Mouse (Mus musculus) right cerebral cortex, adult 2 months (tissue): ENCODE results near the gene Pgs1.

Experiments
- DNase-seq, 2 experiments: peaks; one replicate each; pipeline ENCODE4 v3.0.0; 2021 to 2022; ENCODE audit warnings: low spot score in 2 of 2

Pgs1 gene

DNA sequence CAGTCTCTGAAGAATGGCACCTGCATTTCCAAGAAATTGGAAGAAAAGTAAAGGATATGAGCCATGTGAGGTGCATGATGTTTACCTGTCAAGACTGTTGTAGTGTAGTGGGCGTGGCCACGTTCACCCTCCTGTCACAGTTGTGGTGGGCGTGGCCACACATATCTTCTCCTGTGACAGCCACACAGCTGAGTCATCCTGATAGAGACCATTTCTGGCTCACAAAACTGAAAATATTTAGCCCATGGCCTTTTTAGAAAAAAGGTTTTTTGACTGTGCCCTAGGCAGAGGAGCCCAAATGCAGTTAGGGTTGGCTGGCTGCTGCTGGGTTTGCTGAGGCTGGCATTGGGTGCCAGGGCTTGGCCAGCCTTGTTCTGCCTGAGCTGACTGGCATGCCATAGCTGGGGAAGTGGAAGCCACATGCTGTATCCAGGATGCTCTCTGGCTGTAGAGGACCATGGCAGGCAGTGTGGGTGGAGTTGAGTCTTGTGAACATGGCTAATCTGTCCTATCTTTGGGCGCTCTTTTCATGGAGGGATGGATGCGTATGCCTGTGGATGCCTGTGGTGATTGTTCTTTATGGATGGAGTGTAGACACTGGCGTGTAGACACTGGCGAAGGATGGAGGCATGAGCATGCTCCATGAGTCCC, 14.6 kb downstream of the Pgs1 start:
- no peak for DNase-seq

DNA sequence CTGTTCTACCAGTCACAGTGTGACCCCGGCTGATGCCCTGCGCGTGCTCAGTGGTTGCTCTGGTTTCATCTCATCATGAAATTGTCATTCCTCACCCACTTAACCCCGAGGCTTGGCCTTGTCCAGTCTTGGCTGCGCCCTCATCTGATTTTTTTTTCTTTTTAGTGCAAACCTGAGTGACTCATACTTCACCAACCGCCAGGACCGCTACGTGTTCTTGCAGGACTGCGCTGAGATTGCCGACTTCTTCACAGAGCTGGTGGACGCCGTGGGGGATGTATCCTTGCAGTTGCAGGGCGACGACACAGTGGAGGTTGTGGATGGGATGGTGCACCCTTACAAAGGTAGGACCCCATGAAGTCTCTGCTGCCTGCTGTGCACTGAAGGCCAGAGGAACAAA, 17.1 kb downstream of the Pgs1 start:
- no peak for DNase-seq

DNA sequence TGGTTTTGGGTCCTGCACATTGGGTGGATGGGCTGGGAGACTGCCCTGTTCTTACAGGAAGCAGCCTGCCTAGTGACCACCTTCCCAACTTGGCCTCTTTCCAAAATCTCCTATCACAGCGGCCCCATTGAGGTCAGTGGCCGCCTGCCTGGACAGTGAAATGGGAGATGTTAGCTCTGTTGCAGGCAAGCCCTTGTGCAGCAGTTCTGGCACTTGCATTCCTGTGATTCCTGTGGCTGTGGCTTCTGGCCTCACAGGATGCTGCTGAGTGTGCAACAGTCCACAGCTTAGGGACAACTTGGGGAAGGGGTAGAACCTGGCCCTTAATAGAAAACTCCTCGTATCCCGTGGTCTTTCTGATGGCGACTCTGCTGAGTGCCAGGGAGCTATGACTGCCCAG, 17.6 kb downstream of the Pgs1 start:
- DNase-seq = no peak

DNA sequence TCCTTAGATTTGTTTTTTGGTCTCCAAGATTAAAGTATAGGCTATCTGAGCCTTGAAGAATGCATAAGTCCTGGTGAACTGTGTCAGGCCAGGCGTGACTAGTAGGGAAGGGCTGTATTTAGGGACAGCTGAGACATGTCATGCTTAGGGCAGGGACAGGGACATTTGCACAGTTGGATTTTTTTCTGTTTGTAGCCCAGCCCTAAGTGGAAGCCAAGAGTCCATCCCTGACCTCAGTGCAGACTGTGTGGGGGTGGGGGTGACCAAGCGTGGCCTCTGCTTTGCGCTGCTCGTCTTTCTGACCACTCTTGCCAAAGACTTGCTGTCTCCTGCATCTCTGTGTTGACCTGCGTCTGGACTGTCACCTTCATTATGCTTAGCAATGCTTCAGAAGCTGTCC, 18.1 kb downstream of the Pgs1 start:
- DNase-seq = no peak

DNA sequence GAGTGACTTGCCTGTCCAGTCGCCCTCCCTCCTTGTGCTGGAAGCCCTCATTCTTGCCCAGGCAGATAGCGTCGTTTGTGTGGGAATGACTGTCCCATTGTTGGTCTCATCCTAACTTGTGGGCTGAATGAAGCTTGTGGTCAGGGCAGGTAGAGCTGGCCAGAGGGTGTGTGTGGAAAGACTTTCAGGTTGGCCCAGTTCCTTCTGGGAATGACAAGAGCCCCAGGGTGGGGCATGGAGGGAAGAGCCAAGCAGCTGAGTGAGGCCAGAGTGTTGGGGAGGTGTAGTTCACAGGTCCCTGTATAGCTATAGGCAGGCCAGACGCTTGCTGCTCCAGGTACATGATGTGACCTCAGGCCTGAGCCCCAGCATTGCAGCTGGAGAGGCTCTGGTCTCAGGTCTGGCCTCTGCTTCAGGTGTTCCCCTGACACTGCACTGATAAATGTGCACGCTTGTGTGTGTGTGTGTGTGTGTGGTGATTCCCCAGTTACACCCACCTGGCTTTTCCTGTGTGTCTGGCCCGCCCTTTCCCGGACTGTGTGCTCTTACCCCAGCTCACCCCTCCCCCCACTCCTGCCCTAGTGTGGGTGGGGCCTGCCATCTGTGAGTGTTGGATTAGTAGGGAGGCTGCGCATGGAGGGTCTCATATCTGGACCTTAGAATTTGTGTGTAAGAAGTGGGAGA, 21.5 kb downstream of the Pgs1 start:
- DNase-seq = no peak

DNA sequence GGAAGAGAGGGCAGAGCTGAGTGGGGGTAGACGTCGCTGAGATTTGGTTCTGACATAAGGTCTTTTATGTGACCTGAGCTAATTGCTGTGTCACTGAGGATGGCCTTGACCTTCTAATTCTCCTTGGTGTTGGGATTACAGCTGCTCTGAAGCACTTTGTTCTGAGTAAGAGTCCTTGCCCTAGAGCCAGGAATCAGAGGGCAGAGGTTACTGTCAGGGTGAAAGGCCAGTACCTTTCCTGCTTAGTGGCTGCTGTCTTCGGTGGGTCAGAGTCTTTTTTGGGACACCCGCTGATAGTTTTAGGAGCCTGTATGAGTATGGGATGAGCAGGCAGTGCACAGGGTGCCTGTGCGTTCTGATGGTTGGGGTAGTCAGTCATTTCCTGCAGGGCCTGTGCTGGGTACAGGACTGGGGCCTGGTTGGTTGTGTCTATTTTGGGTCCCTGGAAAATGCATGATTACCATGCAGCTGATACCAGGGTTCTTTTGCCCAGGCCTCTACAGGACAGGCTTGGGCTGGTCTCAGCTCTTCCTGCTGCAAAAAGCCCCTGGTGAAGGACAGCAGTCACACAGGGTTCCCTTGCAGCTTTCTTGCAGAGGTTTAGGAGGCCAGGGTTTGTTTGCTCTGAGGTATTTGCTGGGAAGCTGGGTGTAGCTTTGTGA, 22.2 kb downstream of the Pgs1 start:
- no peak for DNase-seq

DNA sequence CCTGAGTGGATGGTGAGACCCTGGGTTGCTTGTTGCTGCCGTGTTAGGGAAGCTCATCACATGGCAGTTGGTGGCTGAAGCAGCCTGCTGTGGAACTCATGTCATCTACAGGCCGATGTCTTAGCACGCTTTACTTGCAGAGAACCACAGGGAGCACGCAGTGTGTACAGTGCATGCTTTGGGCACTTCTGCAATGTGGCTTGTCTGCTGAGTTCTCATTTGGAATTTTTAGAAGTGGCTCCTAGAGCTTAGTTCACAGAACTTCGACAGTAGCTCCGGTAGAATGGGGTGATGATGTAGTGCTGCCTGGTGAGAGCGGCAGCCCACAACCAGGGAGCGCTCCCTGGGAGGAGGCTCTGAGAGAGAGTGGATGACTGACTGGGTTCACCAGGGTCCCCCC, 22.8 kb downstream of the Pgs1 start:
- no peak for DNase-seq

DNA sequence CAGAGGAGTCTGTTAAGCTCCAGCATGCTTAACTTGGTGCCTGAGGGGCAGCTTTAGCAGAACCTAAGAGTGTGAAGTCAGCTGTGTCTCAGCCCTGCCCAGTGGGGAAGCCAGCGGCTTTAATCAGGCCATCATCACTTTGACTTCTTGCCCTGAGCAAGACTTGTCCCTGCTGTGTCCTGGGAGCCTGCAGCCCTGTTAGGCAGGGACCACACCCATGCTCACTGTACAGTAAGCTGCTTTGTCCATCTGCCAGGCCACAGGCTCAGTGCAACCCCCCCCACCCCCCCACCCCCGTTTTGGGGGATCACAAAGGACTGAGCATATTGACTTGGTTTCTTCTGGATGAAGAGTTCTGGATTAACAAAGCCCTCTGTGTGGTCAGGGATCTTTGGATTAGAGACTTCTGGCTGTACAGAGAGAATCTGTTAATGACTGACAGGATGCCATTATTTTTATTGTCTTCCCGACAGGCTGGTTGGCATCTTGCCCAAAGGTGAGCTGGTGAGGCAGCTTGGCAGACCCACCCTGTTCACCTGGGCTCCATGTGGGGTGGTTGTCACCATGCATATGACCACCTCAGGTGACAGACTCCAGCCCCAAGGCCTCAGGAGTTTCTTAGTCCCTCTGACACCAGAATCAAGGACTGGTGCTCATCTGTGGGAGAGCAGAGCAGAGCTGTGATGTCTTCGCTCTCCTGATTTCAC, 23.9 kb downstream of the Pgs1 start:
- DNase-seq = no peak

DNA sequence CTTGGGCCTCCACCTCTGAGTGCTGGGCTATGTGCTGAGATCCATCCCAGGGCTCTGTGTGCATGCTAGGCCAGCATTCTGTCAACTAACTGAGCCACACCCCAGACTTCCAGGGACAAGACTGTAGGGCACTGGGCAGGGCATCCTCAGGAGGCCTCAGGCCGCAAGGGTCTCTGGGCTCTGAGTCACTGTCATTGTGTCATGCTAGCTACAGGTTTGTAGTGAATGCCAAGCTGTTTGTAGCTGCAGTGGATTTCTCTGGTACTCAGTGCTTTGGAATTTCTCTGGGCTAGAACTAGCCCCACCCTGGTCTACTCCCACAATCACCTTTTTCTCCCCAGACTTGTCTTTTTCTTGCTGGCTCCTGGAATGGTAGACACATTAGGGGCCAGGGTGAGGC, 26.5 kb downstream of the Pgs1 start:
- no peak for DNase-seq

DNA sequence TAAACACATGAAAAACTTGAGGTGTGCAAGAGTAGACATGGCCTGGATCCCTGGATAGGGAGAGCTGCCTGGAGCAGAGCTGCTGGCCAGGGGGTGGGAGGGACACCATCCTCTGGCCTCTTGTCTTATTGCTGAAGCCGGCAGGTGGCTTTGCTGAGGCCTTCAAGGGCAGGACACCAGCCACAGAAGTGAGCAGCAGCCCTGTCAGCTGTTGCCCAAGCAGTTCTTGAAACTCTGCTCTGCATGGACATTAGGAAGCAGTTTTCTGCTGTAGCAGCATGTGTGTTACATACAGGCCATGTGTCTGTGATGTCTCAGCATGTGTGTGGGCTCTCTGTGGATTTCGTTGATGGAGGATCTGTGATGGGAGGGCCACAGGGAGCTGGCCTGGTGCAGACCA, 27.2 kb downstream of the Pgs1 start:
- DNase-seq = no peak

DNA sequence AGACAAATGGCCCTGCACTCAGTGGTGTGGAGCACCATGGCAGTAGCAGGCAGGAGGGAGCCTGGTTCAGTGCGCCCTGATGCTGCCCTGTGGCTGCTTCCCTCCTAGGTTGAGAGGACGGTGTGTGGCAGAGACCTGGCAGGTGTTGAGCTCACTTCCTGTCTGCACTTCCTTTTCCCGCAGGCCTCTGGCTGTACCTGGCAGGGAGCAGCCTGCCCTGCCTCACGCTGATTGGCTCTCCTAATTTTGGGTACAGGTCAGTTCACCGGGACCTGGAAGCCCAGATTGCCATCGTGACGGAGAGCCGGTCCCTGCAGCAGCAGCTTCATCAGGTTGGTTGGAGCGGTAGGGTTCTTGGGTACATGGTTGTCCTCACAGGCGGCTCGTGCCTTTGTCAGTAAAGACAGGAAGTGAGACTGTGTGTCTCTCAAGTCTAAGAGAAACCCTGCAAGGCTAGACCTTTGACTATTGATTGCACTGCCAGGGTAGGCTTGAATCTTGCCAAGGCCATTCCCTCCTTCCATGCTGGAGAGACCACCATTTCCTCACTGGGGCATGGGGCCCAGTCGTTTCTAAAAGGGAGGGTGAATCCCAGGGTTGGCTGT, 28.4 kb downstream of the Pgs1 start:
- no peak for DNase-seq

DNA sequence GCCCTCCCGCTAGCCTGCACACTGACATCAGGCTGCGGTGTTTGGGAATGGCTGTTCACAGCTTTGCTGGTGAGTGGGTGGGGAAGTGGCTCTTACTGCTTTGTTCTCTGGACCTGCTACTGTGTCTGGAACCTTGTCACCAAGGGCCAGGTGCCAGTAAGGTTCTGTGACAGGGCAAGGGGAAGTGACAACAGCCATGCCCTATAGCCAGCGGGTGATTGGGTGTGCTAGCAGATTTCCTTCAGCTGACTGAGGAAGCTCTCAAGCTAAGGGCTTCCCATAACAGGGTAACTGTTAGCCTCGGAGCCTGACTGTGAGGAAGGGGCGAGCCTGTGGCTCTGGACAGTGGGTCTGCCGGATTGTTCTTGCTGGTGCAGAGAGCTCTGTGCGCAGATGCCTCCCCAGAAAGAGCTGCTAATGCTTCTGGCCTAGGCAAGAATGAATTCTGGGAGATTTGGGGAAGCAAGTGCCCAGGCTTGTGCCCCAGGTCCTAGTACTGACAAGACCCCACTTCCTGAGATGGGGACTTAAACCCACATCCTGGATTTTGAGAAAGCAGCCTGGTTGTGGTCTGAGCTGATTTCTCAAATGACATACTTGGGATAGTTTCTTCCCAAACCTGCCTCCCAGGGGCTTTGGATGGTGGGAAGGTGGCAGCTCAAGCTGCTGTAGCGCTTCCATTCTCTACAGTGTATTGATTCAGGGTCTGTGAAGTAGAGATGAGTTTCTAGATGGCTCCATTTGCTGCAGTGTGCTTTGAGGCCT, 29.5 kb downstream of the Pgs1 start:
- DNase-seq = no peak

DNA sequence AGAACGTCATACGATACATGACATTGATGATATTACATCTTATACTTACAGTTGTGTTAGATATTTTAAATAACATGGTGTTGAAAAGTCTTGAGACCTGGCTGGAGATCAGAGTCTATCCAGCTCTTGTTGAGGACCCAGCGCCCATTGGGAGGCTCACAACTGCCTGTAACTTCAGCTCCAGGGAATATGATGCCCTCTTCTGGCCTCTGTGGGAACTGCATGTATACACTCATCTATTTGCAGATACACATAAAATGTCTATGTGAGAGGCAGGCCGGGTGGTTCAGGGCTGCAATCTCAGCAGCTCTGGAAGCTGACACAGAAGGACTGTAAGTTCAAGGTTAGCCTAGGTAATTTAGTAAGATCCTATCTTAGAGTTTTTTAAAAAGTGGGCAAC, 32.2 kb downstream of the Pgs1 start:
- no peak for DNase-seq

DNA sequence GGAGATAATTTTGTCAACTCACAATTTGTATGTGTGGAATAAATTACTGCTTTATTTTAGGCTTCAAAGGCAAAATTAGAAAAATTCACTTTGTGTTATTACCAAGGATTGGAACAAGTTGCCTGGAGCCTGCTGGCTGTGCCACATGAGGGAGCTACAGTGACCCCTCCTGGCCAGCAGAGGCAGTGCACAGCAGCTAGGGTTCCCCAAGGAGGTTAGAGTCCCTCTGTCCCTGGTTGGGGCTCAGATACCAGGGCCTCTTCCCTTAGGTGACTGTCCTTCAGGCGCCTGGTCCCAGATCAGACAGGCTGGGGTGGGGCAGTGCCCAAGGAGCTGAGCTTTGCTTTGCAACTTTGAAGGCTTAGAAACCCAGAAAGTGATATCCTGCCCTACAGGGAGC, 35.7 kb downstream of the Pgs1 start:
- DNase-seq = peak; percentile 75 to 84

DNA sequence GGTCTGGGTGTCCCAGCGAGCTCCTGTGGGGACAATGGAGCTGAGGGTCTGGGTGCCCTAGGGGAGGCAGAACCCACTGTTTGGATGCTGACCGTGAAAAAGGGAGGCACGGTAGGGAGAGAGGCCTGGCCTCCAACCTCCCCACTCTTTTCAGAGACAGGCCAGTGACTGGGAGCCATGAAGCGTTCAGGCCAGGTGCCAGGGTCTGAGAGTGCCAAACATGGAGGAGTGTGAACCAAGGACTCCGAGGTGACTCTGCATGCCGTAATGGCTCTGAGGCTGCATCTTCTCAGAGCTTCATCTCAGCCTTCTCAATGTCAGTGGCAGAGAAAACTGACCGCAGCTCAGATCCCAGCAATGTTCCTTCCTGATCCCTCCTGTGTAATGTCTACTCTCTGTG, 37.4 kb downstream of the Pgs1 start:
- DNase-seq = no peak

DNA sequence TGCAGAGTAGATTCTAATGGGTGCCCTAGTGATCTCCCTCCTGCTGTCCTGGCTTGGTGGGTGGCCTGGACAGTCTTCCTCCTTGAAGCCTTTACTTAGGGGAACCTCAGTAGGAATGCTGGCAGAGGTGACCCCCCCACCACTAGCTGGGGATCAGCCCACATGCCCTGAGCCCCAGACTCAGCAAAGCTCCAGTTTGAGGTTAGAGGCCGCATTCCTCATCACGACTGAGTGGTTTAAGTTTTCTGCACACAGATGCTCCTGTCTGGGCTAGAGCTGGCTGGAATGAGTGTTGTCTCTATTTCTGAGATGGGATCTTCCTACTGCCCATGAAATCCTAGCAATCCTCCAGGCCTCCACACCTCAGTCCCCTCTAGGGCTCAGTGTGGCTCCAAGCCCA, 38.0 kb downstream of the Pgs1 start:
- DNase-seq = no peak

DNA sequence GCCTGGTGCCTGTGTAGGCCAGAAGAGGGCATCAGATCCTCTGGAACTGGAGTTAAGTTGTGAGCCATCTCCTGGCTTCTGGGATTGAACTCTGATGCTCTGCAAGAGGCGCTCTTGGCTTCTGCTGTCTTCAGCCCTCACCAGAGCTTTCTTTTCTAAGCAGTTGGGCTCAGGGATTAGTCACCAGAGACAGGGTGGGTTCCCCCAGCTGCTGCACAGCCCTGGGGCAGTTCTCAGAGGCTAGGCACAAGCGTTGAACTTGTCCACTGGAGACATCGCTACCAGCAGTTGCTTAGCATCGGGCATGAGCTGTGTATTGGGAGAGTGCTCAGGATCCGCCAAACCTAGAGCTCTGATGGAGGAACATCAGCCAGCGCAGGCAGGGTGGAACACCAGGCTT, 43.1 kb downstream of the Pgs1 start:
- DNase-seq = no peak

DNA sequence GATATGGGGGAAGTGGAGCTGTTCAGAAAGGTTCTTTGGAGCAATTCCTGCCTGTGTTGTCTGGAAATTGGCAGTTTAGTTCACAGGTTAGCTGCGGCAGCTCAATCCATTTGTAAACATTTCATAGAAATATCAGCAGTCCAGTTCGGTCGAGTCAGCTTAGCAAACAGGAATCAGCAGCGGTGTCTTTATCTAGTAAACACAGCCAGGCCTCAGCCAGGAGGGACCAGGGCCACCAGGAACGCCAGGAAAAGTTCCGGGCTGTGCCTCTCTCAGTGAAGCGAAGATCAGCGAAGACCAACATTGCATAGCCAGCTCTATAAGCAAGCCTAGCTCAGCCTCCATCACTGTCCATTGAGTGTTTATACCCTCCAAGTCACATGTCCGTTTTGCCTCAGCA, 45.0 kb downstream of the Pgs1 start:
- no peak for DNase-seq

DNA sequence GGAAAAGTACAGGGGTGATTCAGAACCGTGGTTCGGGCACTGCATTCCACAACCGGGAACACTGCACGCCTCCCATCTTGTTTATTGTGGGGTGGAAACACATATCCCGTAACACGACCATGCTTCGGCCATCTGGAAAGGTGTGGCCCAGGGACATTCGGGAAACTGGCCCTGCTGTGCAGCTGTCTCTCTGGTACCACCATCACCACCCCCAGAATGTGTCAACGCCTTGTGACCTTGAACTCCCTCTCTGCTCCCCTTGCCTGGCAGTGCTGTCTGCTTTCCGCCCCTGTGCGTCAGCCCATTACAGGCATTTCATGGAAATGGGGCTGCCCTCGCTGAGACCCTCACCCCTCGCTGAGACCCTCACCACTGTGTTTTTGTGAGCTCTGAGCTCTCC, 48.3 kb downstream of the Pgs1 start:
- DNase-seq = no peak

DNA sequence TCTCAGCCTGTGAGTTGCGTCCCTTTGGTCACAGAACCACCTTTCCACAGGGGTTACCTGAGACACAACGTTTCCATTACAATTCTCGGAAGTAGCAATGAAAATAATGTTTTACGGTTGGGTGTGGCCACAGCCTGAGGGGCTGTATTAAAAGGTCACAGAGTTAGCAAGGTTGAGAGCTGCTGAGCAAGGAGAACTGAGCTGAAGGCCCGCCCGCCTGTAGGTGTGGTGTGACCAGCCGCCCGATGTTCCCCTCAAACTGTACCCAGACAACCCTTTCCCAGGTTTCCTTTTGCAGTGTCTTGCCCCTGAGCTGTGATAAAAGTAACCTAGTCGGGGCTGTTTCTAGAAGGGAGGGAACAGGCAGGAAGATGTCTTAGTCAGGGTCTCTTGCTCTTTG, 49.0 kb downstream of the Pgs1 start:
- DNase-seq = no peak

DNA sequence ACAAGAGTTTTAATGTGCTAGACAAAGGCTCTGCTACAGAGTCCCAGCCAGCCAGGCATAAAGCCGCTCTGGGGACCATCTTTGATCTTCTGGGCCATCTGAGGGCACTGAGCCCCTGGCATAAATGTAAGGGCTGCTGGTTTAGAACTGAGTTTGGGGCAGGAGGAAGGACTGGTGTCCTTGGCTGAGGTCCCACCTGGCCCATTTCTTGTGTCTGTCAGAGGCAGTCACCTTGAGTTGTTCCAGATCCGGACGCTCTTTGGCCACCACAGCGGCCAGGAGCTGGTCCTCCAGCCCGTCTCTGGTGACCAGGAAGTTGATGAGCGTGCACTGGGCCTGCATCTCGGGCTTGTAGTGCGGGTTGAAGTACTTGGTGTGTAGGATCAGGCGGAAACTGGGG, 56.7 kb downstream of the Pgs1 start:
- no peak for DNase-seq
